Mouse (Mus musculus) G1E (cell line): ENCODE results near the gene Cgnl1.

Source experiments
- CTCF ChIP-seq: IDR thresholded peaks from 2 replicates; pipeline ENCODE4 v1.5.1; 2012; ENCODE audit warnings: low read depth, low read length, inconsistent platforms, mixed read lengths
- GATA1 ChIP-seq: IDR thresholded peaks from 2 replicates; pipeline ENCODE4 v1.6.1; 2012; ENCODE audit warnings: borderline replicate concordance, low read length, inconsistent platforms, mixed read lengths

DNA sequence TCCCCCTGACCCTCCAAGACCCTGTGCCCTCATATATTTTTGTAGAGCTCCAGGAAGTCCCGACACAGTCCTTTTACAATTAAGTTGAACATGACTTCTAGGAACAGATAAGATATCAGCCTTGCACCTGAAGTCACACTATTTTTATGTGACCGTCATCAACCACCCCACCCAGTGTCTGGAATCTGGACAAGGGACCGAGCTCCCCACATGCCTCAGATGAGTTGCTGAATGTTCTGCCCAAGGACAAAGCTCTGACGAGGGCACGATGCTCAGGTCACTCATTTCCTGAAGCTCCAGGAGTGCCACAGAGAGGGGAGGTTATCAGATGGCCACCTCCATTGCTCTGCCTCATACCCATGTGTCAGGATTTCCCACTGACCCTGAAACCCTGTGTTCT lies 100.7 kb downstream of the Cgnl1 start:
- no peak for TF ChIP-seq CTCF
- no peak for TF ChIP-seq GATA1
